In the genomic region with DNA sequence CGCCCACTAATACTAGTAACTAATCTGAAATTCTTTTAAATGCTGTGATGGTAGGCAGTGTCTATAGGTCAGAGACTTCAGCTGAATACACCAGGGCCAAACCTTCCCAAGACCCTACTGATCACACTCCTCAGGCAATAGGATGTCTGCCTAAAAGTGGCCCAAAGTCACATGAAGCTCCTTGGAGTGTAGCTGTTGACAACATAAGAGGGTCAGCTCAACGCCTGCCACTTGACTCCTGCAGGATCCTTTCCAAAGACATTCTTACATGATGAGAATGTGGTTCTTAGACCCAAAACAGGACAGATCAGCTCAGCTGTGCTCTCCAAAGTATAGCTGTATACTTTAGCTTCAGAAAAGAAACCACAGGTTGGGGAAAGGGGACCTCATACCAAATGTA, we compare ENCODE assay signal across 13 mouse cellular contexts.
"Had no signal": no experiment of that assay in that cellular context is flagged by ENCODE, and none has a peak within 500 bp of the region (broad histone marks: within the 10 kb centered on the region; RNA-seq: fewer than 3 reads in every experiment).

No protein-coding gene starts in this region.

- H3K9ac ChIP-seq: limb, embryonic 13.5 days; liver, embryonic 14.5 days; midbrain, embryonic 15.5 days; neural tube, embryonic 12.5 days; stomach, embryonic 15.5 days had no signal

- H3K4me2 ChIP-seq: limb, embryonic 13.5 days; midbrain, embryonic 11.5 days; midbrain, embryonic 15.5 days; neural tube, embryonic 12.5 days; stomach, embryonic 15.5 days had no signal

- DNase-seq: thymus, adult 2 months; thymus, postnatal 25 days had no signal

- ATAC-seq: inflammation-experienced regulatory T-cells, adult 6 months; intestine, postnatal 0 days; midbrain, embryonic 15.5 days had no signal

- H3K36me3 ChIP-seq: midbrain, embryonic 15.5 days had no signal

- H3K27ac ChIP-seq: layer of hippocampus, adult 2 months; limb, embryonic 13.5 days; liver, embryonic 14.5 days; macrophage; midbrain, embryonic 15.5 days; neural tube, embryonic 12.5 days; stomach, embryonic 15.5 days had no signal

- H3K9me3 ChIP-seq: limb, embryonic 13.5 days; megakaryocyte, embryonic 14.5 days; midbrain, embryonic 15.5 days; neural tube, embryonic 12.5 days; stomach, embryonic 15.5 days had no signal

- H3K4me3 ChIP-seq: layer of hippocampus, adult 2 months; limb, embryonic 13.5 days; megakaryocyte, embryonic 14.5 days; midbrain, embryonic 15.5 days; neural tube, embryonic 12.5 days; stomach, embryonic 15.5 days had no signal

- H3K4me1 ChIP-seq: limb, embryonic 13.5 days; midbrain, embryonic 15.5 days; stomach, embryonic 15.5 days had no signal

- H3K27me3 ChIP-seq: limb, embryonic 13.5 days; megakaryocyte, embryonic 14.5 days; midbrain, embryonic 15.5 days; neural tube, embryonic 12.5 days; stomach, embryonic 15.5 days had no signal
